Mouse (Mus musculus) left cerebral cortex, adult 8-10 months (tissue): ENCODE measurements around the gene Grb10. TPM values are rescaled to one million over a fixed set of nuclear protein-coding genes. Genes with fewer than 3 reads are reported as not detected.

Experiments
- DNase-seq, 2 experiments: peaks; one replicate each; pipeline ENCODE4 v3.0.0; 2022; ENCODE audit warnings: low spot score in 2 of 2
- total RNA-seq, 4 experiments: library from RNA; stranded (reverse); gene quantifications; 2 replicates each; pipeline ENCODE4 v1.2.4; 2022

Grb10 gene
- total RNA-seq, 4 experiments from 2014 or later: 47.8 to 55.4 (median 52.4) TPM

DNA sequence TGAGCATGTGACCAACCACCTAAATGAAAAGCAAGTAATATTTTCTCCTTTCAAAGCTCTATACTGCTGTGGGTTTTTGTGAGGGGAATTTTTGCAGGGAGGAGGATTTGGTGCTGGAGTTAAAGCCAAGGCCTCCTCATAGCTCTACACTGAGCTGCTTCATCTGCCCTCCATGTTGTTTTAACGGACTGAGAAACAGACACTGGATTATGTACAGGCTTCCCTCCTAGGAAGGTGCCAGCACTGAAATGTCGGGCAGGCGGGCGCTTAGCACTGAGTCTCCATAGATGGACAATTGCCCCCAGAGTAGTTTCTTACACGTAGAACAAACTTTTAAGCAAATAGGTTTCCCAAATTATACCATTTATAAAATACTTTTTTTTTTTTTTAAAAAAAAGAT is 4.1 kb downstream of the Grb10 start:
- no peak for DNase-seq

DNA sequence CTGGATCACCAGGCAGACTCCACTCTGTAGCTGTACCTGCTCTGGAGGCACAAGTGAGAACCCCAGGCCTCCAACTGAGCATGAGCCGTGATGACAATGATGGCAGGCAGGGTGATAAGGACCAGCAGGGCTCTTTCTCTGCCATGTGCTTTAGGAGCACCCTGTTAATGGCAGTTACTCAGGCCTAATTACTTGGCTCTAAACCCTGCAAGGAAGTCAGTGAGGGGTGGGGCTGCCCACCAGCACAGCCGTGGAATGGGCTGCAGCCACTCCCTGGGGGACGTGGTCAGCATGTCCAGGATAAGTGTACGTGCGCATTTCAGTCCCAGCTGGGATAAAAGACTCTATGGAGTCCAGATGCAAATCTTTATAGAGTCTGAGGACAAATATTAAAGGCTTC is 5.7 kb downstream of the Grb10 start:
- DNase-seq: no peak

DNA sequence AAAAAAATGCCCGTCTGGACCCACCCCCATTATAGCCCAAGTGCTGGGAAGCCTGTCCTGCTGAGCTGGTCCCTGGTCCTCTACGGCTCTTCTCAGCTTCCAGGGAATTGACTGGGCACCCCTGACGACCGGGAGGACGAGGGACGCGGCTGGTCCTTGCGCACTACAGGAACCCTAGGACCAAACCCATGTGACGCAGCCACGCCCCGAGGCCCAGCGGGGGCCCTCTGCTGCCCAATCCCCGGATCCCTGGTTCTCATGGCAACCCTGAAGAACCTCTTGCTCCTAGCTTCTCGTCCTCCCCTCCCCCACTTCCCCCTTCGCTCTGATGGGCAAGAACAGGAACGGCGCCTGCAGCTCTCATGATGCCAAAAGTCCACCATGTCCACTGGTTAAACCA is 11.8 kb downstream of the Grb10 start:
- peak; percentile 28 to 76 for DNase-seq

DNA sequence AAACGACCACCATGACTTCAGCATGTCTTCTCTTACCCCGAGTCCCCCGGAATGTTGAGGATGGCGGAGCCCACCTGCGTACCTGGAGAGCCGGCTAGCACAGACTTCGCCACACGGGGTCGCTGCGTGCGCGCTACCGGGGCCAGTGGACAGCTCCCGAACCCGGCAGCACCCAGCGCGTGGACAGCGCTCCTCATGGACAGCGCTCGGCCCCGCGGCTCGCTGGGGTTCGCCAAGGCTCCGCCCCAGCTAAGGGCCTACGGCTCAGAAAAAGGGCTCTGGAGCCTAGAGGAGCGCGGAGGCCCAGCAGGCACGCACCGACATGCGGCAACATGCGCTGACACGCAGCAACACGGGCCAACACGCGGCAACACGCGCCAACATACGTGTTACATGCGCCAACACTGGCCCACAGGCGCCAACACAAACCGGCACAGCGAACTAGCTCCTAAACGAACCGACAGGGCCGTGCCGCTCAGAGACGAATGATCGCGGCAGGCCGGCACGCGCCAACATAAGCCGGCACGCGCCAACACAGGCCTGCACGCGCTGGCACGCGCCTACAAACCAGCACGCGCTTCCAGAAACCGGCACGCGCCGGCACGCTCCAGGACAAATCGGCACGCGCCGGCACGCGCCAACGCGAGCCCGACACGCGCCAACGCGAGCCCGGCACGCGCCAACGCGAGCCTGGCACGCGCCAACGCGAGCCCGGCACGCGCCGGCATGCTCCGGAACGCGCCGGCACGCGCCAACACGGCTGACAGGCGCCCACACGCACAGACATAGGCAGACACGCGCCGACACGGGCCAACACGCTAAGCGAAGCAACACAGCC is 12.5 kb downstream of the Grb10 start:
- DNase-seq: peak; percentile 66 to 68

DNA sequence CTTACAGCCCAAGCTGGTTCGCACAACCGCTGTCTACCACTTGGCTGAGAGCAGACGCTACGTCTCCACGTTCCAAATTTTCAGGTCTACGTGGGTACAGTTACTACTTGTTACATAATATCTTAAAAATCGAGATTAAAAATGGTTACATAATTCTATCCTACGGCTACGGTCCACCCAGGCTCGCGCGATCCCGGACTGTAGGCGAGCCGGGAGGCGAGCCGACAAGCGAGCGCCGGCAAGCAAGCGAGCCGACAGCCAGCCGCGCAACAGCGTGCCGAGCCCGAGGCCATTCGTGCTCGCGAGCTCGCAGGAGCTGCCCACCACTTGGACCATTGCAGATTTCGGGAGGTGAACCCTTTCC is 13.1 kb downstream of the Grb10 start:
- peak in 1 of 2 experiments; percentile 35 for DNase-seq

DNA sequence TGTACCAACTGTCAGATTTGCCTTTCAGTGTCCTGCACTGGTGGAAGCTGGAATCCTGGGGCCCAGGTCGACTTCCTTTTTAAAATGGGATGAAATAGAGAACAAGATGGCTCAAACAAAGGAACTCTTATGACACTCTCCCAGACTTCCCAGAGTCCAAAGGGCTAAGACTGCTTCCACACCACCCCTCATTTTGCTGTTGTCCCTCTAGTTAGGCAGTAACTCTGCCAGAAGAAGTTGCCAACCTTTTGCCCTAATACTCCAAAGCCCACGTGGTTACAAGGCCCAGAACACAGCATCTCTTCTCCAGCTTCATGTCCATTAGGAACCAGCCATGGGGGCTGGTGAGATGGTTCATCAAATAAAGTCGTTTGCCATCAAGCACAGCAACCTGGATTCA is 15.4 kb downstream of the Grb10 start:
- no peak for DNase-seq

DNA sequence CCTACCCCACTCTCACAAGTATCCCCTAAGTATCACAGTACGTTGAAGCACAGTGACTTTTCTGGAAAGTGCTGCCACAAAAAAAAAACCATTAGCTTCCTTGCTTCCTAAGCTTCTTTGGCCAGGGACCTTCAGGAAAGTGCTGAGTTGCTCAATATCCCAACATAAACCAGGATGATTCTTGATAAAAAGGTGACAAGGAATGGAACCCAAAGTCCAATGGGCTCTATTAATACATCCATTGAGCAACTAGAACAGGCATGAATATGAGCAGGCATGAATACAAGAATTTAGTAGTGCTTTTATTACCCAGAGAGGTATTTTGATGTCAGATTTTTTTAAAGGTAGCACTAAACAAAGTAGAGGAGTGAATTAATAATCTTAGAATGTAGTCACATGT is 18.8 kb downstream of the Grb10 start:
- DNase-seq: no peak

DNA sequence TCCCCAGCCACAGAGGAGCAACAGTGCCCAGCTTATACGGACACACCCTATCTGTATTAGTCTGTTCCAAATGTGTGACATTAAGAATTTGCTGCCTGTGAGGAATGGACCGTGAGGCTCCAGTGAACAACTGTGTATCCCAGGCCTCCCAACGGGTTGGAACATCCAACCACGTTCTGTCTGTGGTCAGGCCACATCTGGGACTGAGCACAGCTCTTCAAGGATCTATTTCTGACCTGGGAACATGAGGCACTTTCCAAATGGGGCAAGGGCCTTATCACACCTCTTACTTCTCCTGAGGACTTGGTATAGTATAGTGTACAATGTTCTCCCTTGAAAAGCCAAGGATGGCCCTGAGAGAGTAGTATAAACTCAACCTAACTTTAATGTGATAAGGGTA is 19.9 kb downstream of the Grb10 start:
- DNase-seq: no peak

DNA sequence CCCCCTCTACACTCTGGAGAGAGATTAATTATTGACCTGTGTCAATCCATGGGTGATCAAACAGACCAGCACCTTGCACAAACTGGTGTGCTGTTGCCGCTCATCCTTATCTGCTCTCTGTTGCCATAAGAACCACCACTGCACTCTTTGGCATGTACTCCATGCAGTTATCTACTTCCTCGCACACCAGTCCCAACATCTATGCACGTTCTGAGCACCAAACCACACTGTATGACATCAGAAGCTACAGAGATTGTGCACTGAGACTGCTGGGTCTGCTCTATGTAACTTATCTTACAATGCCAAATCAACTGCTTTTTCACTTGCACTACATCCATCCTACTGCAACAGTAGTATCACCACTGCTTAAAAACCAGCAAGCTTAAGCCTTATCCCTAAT is 28.4 kb downstream of the Grb10 start:
- no peak for DNase-seq

DNA sequence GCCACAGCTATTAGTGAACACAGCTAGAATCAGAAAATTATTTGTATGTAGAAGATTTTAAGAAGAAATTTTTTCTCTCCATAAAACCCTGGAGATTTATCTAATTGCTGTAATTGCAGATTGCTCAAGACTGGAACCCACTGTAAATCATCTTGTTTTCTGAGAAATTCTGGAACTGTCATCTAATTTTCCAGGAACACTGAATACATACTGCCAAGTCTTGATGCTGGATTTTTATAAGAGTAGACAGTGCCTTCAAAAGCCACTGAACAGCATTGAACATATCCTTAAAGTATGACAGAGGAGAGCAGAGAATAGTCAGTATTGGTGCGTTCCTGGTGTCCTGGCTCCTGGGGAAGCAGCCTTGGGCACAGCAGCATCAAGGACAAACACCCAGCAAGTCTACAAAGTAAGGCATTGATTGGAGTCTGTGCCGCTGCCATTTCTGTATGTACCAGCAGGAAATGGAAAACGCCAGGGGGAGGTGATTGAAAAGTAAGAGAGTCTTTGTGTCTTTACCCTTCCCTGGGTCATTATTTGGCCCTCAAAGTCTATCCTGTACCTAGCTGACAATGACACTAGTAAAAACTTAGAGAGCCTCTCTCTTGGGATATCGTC is 38.1 kb downstream of the Grb10 start:
- no peak for DNase-seq

DNA sequence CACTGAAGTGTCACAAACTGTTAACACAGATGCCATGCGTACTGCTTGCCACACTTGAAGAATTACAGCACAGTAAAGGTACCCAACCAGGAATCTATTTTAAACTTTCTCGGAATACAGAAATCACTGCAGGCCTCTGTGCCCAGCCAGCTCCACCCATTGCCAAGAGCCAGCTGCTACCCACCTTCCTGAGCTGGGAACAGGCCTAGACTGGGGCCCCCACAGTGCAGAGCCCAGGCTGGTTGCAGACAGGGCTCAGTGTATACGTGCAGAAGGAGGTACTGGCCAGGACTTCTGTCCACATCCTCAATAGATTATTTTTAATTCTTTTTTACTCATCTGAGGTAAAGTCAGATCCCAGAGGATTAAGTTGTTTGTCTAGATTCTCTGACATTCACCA is 39.6 kb downstream of the Grb10 start:
- no peak for DNase-seq

DNA sequence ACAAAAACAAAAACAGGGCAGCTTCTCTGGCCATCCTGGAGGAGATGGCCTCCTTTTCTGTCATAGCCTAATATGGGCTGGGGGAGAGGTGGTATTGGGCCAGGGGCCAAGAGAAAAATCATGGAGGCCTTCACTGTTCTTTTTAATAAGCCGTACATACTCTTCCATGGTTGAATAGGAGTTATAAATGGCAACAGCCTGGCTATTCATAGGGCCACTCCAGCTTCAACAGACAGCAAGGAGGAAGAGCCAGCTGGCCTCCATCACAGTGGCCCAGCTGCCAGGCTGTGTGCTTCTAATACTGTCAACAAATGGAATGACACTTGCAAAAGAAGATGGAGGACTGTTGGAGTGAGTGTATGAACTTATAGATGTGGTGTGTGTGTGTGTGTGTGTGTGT is 41.4 kb downstream of the Grb10 start:
- peak in 1 of 2 experiments; percentile 16 for DNase-seq

DNA sequence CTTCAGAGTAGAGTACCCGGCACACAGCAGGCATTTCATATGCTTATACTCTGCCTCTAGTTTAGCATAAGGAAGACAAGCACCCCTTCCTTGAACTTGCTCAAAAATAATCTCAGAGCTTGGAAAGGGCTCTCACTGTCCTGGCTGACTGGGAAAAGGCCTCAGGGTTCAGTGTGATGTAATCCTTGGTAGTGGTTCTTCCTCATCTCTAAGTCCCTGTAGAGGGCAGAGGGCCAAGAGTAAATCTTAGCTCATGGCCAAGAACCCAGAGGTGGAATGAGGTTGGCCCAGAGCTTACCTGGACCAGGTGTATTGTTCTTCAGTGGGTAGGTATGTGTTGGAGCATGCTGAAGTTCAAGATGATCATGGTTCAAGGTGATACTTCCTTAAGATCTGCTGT is 43.1 kb downstream of the Grb10 start:
- no peak for DNase-seq

DNA sequence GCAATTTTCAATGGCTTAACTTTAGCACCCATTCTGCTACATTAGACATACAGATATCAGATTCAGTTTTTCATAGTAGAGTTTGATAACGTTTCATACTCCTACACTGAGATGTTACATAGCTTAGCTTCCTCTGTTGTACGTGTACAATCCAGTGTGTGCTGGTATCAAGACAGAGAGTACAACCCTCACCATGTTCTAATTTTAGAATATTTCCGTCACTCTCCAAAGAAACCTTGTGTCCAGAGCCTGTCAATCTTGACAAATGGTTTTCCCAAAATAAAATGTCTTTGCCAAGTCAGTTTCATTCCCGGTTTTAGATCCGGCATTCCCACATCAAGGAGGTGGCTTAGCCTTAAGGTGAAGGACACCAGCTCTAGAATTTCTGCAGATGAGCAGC is 44.7 kb downstream of the Grb10 start:
- DNase-seq: no peak

DNA sequence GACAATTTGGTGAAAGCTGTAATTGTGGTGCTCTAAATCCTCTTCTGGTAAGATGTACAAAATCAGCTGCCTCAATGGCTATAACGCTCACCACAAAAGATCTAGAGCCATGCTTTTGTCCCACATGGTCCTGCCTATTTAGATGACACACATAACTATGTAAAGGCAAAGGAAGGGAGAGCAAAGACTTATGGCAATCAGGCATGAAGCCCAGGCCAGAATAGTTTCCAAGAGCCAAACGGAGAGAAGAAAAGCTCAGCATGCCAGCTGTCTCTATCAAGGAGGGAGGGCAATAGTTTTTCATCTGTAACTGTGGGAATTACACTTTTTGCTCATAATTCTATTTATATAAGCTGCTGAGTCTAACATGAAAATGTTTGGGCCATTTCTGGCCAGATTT is 45.3 kb downstream of the Grb10 start:
- DNase-seq: no peak

DNA sequence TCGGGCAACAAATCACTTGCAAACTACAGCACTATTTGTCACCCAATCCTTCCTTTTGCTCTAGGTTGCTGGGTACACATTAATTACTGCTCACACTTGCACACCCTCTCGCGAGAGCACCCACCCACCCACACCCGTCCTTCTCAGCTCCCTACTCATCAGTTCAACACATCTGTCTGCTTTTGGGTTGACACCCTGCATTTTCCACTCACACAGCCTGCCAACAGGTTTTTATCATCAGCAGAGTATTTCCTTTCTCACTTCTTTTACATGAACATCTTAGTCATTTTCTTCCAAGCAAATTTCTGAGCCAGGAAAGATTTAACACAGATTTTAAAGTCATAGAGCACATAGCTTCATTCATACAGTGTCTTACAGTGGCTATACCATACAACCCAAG is 48.6 kb downstream of the Grb10 start:
- DNase-seq: no peak

DNA sequence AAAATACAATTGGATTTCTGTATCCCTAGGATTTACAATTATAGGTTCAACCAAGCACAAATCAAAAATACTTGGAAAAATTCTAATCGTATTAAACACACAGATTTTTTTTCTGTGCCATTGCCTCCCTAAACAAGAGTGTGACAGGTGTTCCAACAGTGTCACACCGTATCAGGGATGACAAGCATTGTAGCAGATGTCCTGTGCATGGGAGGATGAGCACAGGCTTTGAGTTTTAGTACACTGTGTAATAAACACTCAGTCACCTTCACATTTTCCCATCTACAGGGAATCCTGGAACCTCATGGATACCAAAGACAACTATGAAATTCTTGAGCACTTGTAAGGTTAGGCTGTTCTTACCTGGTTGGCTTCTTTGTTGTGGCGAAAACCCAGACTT is 51.2 kb downstream of the Grb10 start:
- DNase-seq: no peak

DNA sequence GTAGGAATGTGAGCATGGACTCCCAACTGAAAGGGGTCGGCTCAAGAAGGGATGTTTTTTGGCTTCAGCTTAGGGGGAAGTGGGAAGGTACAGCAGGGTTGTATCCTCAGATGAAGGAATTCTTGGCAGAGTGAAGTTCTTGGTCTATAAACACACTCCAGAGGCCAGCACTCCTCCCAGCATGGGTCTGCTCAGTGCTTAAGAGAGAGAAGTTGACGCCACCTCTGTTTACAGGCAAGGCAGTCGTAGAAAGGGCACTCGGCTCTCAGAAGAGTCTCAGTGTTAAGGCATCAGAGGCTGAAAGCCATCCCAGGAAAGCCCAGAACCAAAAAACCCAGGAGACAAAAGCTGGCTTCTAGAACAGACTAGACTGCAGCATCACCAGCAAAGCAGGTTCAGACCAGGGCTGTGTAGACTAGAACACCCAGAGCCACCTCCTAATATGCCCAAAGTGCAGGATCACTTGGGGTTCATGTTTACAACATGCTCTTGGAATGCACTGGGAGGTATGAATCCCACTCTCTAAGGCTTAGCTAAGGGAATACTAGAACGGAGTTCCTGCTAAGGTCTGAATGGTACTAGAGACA is 59.8 kb downstream of the Grb10 start:
- no peak for DNase-seq

DNA sequence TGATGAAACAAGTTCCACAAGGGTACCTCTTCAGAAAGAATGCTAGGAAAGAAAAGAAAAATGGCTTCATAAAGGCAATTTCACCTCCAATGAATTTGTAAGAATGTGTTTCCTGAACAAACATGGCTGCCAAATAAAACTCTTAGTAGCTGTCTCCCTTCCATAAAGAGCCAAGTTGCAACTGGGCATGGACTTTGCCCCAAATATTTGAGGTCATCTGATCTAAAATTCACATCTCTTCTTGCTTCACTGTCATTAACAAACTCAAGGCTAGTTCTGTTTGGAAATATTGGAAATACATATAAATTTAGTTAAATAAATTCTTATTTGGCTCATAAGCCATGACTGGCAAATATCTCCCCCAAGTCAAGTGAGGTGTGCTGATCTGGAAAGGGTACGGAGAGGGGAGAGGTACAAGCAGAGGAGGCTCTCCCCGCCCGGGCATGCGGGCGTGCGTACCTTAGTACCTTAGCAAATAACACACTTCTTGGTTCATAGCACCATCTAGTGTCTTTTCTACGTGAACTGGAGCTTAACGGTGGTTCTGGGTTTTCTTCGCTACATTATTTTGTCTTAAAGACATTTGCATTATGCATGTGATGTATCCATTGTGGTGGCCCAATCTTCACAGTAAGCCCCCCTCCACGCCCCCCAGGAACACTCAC is 63.8 kb downstream of the Grb10 start:
- peak in 1 of 2 experiments; percentile 15 for DNase-seq

DNA sequence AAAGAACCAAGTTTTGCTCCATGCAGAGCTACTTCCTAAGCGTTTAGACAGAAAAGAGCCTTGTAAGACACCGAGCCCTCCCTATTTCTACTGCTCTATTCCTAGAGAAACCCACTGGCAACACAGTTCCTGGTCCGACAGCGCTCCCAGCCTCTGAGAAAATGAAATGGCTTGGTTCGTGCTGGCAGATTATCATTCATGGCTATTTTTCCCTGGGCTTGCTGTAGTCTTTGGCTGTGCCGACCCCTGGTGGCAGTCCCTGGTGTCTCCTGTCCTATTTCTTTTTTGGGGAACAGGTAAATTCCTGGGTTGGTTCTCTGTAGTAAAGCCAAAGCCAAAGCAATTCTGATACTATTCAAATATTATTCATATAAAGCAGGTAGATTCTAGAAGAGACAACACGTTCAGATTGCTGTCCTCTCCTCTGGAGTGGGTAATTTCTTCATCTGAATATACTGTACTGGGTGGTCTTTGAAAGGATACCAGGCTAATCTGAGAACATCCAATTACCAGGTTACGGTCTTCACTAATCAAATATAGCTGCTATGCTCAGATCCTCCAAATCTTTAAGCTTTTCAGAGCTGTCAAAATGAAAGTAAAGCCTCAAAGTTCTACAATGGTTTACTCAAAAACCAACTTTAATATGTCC is 65.0 kb downstream of the Grb10 start:
- peak; percentile 25 to 28 for DNase-seq

DNA sequence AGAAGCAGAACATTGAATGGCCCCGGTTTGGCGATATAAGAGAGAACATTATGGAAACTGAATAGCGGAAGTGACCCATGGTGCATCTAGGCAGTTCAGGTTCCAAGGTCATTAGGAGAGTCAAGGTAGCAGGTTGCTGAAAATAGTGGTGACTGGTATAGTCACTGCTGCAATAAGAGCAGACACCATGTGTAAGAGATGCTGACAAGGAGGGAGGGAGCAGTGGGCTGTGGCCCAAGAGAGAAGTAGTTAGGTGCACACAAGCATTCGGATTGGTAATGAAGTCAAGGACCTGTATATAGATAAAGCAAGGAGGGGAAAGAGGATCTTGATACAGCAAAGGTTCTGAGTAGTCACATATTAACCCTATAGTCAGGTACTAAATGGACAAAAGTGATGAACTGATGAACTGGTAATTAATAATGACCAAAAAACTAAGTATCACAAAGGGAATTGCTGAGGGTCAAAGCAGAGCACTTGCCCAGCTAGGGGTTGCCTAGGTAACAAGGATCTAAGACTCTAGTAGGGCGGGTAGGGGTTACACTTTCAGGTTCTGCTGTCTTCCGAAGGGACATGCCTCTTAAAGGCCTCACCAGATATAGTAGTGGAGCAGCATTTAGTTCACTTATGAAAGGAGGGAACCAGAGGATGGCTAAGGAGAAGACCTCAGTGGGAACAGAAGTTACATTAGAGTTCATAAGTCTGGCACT is 65.9 kb downstream of the Grb10 start:
- no peak for DNase-seq
